Mouse (Mus musculus) intestine, embryonic 16.5 days (tissue): Measurements from ENCODE around the gene Oaz1. TPM values are rescaled to one million over a fixed set of nuclear protein-coding genes. Genes with fewer than 3 reads are reported as not detected.

ENCODE experiments used
- ATAC-seq: fragments of 200-750 bp; cut with Nextera tagmentation; 2 replicates; pipeline ENCODE4 v1.8.0; 2017; ENCODE audit warnings: moderate TSS enrichment, moderate library complexity
- H3K27ac ChIP-seq: fragments of 300-500 bp; sonication (generic); 2 replicates; pipeline ENCODE4 v1.5.1; 2014; ENCODE audit warnings: mild to moderate bottlenecking, low read length
- H3K27me3 ChIP-seq: fragments of 300-500 bp; sonication (generic); replicated peaks from 2 replicates; pipeline ENCODE4 v1.6.1; 2014; ENCODE audit warnings: low read length, control low read depth, mixed read lengths; ENCODE audit not compliant: control insufficient read depth, insufficient read depth
- H3K36me3 ChIP-seq: fragments of 300-500 bp; sonication (generic); 2 replicates; pipeline ENCODE4 v1.6.1; 2014; ENCODE audit warnings: low read length, control low read depth; ENCODE audit not compliant: control insufficient read depth, insufficient read depth
- H3K4me1 ChIP-seq: fragments of 300-500 bp; sonication (generic); 2 replicates; pipeline ENCODE4 v1.6.1; 2014; ENCODE audit warnings: low read length, control low read depth, mixed read lengths; ENCODE audit not compliant: control insufficient read depth, insufficient read depth
- H3K4me2 ChIP-seq: fragments of 300-500 bp; sonication (generic); 2 replicates; pipeline ENCODE4 v1.6.1; 2014; ENCODE audit warnings: low read depth, low read length, control low read depth
- H3K4me3 ChIP-seq: fragments of 300-500 bp; sonication (generic); 2 replicates; pipeline ENCODE4 v1.5.1; 2014; ENCODE audit warnings: mild to moderate bottlenecking, low read length
- H3K9ac ChIP-seq: fragments of 300-500 bp; sonication (generic); 2 replicates; pipeline ENCODE4 v1.6.1; 2014; ENCODE audit warnings: low read depth, low read length
- H3K9me3 ChIP-seq: fragments of 300-500 bp; sonication (generic); 2 replicates; pipeline ENCODE4 v1.6.1; 2016; ENCODE audit warnings: low read length, control low read depth; ENCODE audit not compliant: control insufficient read depth
- WGBS: fragments of 180-500 bp; shearing (Covaris S2); extraction: QIAGEN DNeasy Blood & Tissue Kit; methylation state at CpG from one replicate; pipeline ENCODE4 v1.1.7; 2014; 5-methylcytosine and 5-hydroxymethylcytosine counted together
- polyA plus RNA-seq: library from polyadenylated mRNA; unstranded; fragments of >200 nt; fragmentation: Nextera tagmentation; extraction: Ambion mirVana; gene quantifications from 2 replicates; pipeline ENCODE4 v1.2.1, GENCODE M21; 2015

Gene Oaz1
- polyA plus RNA-seq, 1 experiment from 2014 or later = 1,714 TPM

DNA sequence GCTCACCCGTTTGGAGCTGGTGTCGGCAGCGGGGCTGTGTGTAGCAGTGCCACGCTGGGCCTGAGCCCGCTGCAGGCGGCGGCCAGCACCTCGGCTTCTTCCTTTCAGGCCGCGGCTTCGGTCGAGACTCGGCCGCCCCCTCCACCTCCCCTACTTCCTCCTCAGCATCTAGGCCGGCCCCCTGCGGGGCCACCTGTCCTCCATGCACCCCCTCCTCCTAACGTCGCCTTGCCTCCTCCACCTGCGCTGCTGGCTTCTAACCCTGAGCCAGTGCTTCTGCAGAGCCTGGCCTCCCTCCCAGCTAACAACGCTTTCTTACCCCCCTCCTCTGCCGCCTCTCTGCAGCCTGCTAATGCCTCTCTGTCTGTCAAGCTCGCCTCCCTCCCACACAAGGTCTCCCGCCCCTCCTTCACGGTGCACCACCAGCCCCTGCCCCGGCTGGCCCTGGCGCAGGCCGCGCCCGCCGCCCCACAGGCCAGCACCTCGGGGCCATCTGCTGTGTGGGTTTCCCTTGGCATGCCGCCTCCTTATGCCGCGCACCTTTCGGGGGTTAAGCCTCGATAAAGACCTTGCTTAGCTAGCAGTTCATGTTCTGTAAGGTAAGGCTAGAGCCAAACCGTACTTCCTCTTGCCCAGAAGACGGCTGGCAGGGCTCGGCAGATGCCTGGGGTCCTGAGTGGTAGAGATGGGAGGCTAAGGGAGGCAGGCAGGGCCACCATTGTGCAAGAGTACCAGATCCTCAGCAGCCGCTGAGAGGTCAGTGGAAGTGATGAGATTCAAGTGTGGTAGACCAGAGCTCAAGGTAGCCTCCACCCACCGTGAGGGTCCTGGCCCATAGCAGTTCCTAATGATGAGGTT lies 34.1 kb upstream of the Oaz1 start:
- no peak for ATAC-seq
- no peaks in the 10 kb centered on the region for H3K27me3 ChIP-seq
- peaks cover 18% of the 10 kb centered on the region for H3K4me1 ChIP-seq
- WGBS = 67% methylated on average over 41 of the region's 41 CpGs
- H3K9me3 ChIP-seq = no peaks in the 10 kb centered on the region
- no peak overlapping the region for H3K4me2 ChIP-seq
- H3K36me3 ChIP-seq = peaks cover 50% of the 10 kb centered on the region
- no peak overlapping the region; the same call in 1 of the 2 replicates for H3K27ac ChIP-seq
- H3K9ac ChIP-seq = no peak overlapping the region
- H3K4me3 ChIP-seq = no peak overlapping the region

DNA sequence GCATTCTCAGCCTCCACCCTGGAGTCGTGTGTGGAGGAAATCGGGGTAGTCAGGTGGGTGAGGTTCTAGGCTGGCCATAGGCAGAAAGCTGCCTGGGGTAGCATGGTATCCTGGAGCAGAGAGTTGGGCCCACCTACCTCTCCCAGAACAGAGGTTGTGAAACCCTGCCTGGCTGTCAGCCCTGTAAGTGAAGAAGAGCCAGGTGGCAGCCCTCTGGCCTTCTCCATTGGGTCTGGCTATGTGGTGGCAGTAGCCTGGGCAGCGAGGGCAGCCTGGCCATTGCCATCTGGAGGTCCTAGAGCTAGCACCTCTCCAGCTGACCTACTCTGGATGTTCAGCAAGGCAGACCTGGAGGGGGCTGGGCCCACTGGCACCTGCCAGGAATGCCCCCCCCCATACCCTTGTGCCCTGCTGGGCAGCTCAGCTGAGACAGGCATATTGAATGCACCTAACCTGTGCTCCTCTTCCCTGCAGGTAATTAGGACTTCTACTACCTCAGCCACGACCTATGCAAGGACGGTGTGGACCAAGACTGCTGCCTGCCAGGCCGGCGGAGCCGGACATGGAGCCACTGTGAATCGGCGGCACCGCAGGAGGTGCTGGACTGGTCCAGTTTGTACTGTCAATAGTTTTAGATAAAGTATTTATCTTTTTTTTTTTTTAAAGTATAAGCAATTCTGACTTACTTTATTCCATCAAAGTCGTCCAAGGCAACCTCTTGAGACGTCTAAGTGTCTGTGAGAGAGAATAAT lies 33.2 kb upstream of the Oaz1 start:
- Histone ChIP-seq H3K27ac (no peak overlapping the region), H3K9me3 (no peaks in the 10 kb centered on the region), H3K27me3 (no peaks in the 10 kb centered on the region), H3K4me2 (no peak overlapping the region), H3K4me3 (no peak overlapping the region), H3K9ac (no peak overlapping the region), H3K4me1 (peaks cover 18% of the 10 kb centered on the region), H3K36me3 (peaks cover 43% of the 10 kb centered on the region)
- no peak for ATAC-seq
- 88% methylated on average over 13 of the region's 13 CpGs for WGBS

DNA sequence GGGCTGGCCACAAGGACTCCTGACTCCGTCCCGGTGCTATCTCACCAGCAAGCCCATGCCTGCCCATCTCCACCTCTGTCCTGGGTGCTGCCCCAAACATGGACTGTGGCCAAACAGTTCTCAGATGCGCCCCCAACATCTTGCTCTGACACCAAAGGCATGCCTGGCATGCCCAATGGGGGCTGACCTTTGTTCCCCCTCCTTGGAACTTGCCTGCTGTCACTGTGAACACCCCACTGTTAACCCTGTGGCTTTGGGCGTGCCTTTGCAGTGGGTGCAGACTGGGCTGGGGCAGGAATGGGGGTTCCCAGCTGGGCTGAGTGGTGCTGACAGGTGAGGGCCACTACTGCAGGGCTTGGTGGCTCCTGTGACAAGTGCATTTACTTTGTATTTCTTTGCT lies 32.7 kb upstream of the Oaz1 start:
- Histone ChIP-seq H3K27ac (no peak overlapping the region), H3K4me3 (no peak overlapping the region), H3K4me1 (peaks cover 18% of the 10 kb centered on the region), H3K27me3 (no peaks in the 10 kb centered on the region), H3K9me3 (no peaks in the 10 kb centered on the region), H3K9ac (no peak overlapping the region), H3K4me2 (no peak overlapping the region), H3K36me3 (peaks cover 38% of the 10 kb centered on the region)
- 86% methylated on average over 4 of the region's 4 CpGs for WGBS
- no peak for ATAC-seq

DNA sequence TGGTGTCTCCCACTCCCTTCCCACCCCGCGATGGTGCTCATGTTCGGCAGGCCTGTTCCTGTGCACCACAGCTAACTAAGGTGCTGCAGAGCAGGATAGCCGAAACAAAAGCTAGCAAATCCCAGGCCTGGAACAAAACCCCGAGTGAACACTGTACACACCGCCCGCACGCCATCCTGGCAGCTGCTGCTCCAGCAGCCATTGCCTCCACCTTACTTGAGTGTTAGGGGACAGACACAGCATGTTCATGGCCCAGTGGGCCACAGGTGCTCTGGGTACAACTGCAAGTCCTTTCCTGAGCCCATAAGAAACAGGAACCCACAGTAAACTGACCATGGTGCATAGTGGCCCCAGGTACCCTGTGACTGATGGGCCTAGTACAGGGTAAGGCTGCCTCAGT lies 31.7 kb upstream of the Oaz1 start:
- Histone ChIP-seq H3K4me3 (no peak overlapping the region), H3K9ac (no peak overlapping the region), H3K27me3 (no peaks in the 10 kb centered on the region), H3K4me2 (no peak overlapping the region), H3K9me3 (no peaks in the 10 kb centered on the region), H3K36me3 (peaks cover 30% of the 10 kb centered on the region), H3K27ac (no peak overlapping the region), H3K4me1 (peaks cover 22% of the 10 kb centered on the region)
- ATAC-seq = no peak
- 89% methylated on average over 8 of the region's 8 CpGs for WGBS

DNA sequence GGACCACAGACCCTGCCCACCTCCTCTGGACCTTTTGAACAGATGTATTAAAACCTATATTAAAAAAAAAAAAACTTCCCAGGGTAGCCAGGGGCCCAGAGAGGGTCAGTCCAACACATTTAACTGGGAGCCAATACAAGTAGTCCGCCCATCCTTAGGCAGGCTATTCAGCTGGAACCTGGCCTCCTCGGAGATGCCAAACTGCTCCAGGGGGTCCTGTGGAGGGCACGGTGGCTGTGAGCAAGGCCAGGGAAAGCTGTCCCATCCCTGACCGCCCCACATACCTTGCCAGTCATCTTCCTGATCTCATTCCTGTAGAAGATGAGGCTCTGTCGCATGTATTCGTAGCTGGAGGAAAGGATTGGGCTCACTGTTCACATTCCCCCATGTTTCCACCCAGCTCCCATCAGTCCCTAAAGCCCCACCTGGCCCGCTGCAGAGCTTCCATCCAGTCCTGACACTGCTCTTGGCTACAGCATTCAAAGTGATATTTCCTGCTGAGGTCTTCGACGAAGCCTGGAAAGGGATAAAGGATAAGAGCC lies 30.1 kb upstream of the Oaz1 start:
- WGBS = 82% methylated on average over 9 of the region's 9 CpGs
- peaks cover 20% of the 10 kb centered on the region for H3K36me3 ChIP-seq
- H3K4me1 ChIP-seq = peaks cover 23% of the 10 kb centered on the region
- H3K4me2 ChIP-seq = peak overlapping the region; percentile 90
- H3K27me3 ChIP-seq = no peaks in the 10 kb centered on the region
- ATAC-seq = no peak
- peak overlapping the region; percentile 96 for H3K9ac ChIP-seq
- H3K27ac ChIP-seq = no peak overlapping the region
- H3K9me3 ChIP-seq = no peaks in the 10 kb centered on the region
- H3K4me3 ChIP-seq = peak overlapping the region; percentile 96; the same call in 1 of the 2 replicates

DNA sequence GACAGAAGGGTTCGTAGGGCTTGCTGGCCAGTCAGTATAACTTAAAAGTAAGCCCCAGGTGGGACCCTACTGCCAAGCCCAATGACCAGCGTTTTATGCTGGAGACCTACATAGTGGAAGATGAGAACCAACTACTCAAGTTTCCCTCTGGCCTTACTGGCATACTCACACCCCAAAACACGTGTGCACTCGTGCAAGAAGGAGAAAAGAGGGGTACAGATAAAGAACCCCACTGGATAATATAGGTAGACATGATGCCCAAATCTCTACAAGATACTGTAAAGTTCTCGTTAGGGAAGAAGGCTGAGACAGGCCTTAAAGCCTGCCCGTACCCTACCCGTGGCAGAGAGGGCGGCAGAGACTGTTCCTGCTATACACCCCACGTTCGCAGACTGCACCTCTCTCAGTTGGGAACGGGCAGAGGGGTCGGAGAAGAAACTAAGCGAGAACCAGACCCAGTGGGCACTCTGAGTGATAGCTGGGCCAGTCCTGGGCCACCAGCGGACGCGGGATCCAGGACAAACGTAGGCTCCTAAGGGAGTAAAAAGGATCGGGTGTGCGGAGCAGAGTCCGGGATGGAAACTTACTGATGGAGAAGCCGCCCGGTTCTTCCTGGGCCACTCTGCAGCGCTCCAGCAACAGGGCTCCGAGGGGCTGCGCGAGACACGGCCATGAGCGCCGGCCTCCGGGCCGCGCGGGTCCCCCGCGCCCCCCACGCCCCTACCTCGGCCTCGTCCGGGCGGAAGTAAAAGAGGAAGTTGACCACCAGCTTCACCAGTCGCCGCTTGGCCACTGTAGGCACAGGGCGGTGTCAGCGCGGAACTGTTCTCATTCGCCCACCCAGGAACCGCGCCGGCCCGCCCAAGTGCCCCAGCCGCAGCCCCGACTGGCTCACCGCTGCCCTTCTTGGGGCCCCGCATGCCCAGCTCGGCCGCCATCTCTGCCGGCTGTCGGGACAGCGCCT lies 29.0 kb upstream of the Oaz1 start:
- H3K36me3 ChIP-seq = peaks cover 20% of the 10 kb centered on the region
- peak overlapping the region; percentile 98 for H3K27ac ChIP-seq
- H3K9ac ChIP-seq = peak overlapping the region; percentile 96
- peak overlapping the region; percentile 96 for H3K4me3 ChIP-seq
- H3K27me3 ChIP-seq = no peaks in the 10 kb centered on the region
- no peaks in the 10 kb centered on the region for H3K9me3 ChIP-seq
- 2% methylated on average over 58 of the region's 59 CpGs for WGBS
- peak overlapping the region; percentile 90 for H3K4me2 ChIP-seq
- H3K4me1 ChIP-seq = peaks cover 23% of the 10 kb centered on the region
- ATAC-seq = peak; percentile 61

DNA sequence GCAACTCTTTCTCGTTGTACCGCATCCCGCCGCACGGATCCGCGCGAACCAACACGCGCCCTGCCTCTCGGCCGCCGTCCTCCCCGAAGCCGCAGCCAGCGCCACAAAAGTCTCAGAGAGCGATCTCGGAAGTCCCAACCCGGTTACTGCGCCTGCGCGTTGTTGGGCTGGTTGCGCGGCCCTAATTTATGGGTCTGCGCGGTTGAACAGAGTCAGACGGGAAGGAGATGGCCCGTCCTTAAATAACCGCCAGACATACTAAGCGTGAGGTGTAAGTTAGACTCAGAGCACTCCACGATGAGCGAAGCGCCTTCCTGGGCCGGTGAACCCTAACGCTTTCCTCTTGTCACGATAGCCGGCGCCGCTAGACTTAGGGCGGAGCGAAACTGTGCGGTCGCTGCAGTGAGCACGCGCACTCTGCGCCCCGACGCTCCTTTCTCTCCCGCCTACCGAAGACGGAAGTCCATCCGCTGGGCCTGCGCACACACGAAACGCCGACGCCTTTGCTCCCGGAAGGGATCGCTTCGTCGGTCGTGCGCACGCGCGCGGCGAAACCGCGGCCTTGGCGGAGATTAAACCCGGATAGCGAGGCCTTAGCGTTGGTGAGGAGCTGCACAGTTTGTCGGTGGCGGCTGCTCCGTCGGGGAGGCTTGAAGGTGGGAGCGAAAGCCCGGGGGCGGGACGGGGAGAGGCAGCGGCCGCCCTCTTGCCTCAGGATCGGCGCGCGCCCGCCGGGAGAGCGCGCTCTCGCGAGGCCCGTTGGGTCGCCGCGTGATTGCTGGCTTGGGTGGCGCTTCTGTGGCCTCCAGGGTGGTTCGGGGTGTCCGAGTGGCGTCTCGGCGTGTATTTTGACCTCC lies 28.1 kb upstream of the Oaz1 start, which contains the start of the genes Sf3a2 and Plekhj1:
Sf3a2 (plus strand) TSS at position 49 of the 857 bp plus-strand sequence.
Plekhj1 (minus strand) TSS at position 477 of the 857 bp plus-strand sequence.
- Histone ChIP-seq H3K4me3 (peak within 1 kb of the TSS; percentile 96), H3K4me2 (peak within 1 kb of the TSS; percentile 90), H3K27me3 (no peaks in the 10 kb centered on the region), H3K36me3 (peaks cover 19% of the 10 kb centered on the region), H3K9me3 (no peaks in the 10 kb centered on the region), H3K9ac (peak within 1 kb of the TSS; percentile 96), H3K27ac (peak within 1 kb of the TSS; percentile 98), H3K4me1 (peaks cover 23% of the 10 kb centered on the region)
- WGBS = under 1% methylated on average over 104 of the region's 104 CpGs
- peak; percentile 95 for ATAC-seq

DNA sequence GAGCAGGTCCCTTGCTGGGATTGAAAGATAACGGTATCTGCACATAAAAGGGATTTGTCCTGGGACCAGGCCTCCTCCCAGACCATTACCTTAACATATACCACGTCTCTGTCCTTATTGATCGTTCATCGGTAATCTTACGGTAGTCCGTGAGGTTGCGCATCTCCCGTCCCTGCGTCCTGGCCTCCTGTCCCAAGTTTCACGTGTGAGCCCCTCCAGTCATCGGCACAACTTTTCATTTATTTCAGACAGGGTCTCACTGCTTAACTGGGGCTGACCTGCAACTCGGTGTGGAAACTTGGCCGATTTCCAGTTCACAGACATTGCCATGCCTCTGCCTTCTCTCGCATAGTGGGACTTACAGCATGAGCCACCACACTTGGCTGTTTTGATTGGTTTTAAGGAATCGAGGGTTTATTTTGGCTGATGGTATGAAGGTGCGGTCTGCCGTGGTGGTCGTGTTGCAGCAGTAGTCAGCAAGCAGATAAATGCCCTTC lies 27.3 kb upstream of the Oaz1 start:
- H3K9ac ChIP-seq = peak overlapping the region; percentile 96
- H3K9me3 ChIP-seq = no peaks in the 10 kb centered on the region
- ATAC-seq = no peak
- WGBS = under 1% methylated on average over 18 of the region's 18 CpGs
- H3K36me3 ChIP-seq = peaks cover 17% of the 10 kb centered on the region
- H3K4me1 ChIP-seq = peaks cover 19% of the 10 kb centered on the region
- H3K4me3 ChIP-seq = peak overlapping the region; percentile 96
- peak overlapping the region; percentile 80 for H3K4me2 ChIP-seq
- H3K27me3 ChIP-seq = no peaks in the 10 kb centered on the region
- peak overlapping the region; percentile 98 for H3K27ac ChIP-seq
